Mouse (Mus musculus) embryonic facial prominence, embryonic 14.5 days (tissue): ENCODE data around the gene Ergic3. TPM values are rescaled to one million over a fixed set of nuclear protein-coding genes. Genes with fewer than 3 reads are reported as not detected.

Experiments used
- ATAC-seq: fragments of 200-750 bp; cut with Nextera tagmentation; 2 replicates; pipeline ENCODE4 v1.8.0; 2017; ENCODE audit warnings: low read depth, moderate number of reproducible peaks, moderate TSS enrichment
- DNase-seq: peaks from one replicate; pipeline ENCODE4 v3.0.0-alpha.2; 2015; ENCODE audit warnings: low spot score
- H3K27ac ChIP-seq: fragments of 300-500 bp; sonication (generic); replicated peaks from 2 replicates; pipeline ENCODE4 v1.5.1; 2014; ENCODE audit warnings: low read depth, mild to moderate bottlenecking, low read length, moderate library complexity
- H3K27me3 ChIP-seq: fragments of 300-500 bp; sonication (generic); replicated peaks from 2 replicates; pipeline ENCODE4 v1.6.1; 2014; ENCODE audit warnings: low read length; ENCODE audit not compliant: control insufficient read depth, insufficient read depth
- H3K36me3 ChIP-seq: fragments of 300-500 bp; sonication (generic); 2 replicates; pipeline ENCODE4 v1.6.1; 2014; ENCODE audit warnings: low read length, mixed read lengths; ENCODE audit not compliant: control insufficient read depth, insufficient read depth
- H3K4me1 ChIP-seq: fragments of 300-500 bp; sonication (generic); 2 replicates; pipeline ENCODE4 v1.6.1; 2014; ENCODE audit warnings: antibody characterized with exemption, low read length; ENCODE audit not compliant: control insufficient read depth, insufficient read depth
- H3K4me2 ChIP-seq: fragments of 300-500 bp; sonication (generic); 2 replicates; pipeline ENCODE4 v1.6.1; 2014; ENCODE audit warnings: low read depth, mild to moderate bottlenecking, low read length, moderate library complexity, mixed read lengths
- H3K4me3 ChIP-seq: fragments of 300-500 bp; sonication (generic); 2 replicates; pipeline ENCODE4 v1.5.1; 2014; ENCODE audit warnings: low read depth, mild to moderate bottlenecking, low read length
- H3K9ac ChIP-seq: fragments of 300-500 bp; sonication (generic); 2 replicates; pipeline ENCODE4 v1.6.1; 2014; ENCODE audit warnings: low read depth, mild to moderate bottlenecking, low read length, moderate library complexity, mixed read lengths
- H3K9me3 ChIP-seq: fragments of 300-500 bp; sonication (generic); 2 replicates; pipeline ENCODE4 v1.6.1; 2016; ENCODE audit warnings: low read length; ENCODE audit not compliant: control insufficient read depth
- whole genome bisulfite sequencing: fragments of 180-500 bp; shearing (Covaris S2); extraction: QIAGEN DNeasy Blood & Tissue Kit; methylation state at CpG from one replicate; pipeline ENCODE4 v1.1.7; 2014; 5-methylcytosine and 5-hydroxymethylcytosine counted together
- polyA plus RNA-seq: library from polyadenylated mRNA; unstranded; fragments of >200 nt; fragmentation: Nextera tagmentation; extraction: Ambion mirVana; gene quantifications from 2 replicates; pipeline ENCODE4 v1.2.1, GENCODE M21; 2014

Ergic3 gene
- polyA plus RNA-seq, 1 experiment from 2014 or later = 235 TPM

- Histone ChIP-seq H3K9ac (no peak overlapping the region), H3K4me1 (no peaks in the 10 kb centered on the region), H3K36me3 (no peaks in the 10 kb centered on the region), H3K4me2 (no peak overlapping the region), H3K27ac (no peak overlapping the region), H3K4me3 (no peak overlapping the region), H3K9me3 (no peaks in the 10 kb centered on the region), H3K27me3 (no peaks in the 10 kb centered on the region)
- 78% methylated on average over 3 of the region's 3 CpGs for WGBS
- DNase-seq = no peak
- no peak for ATAC-seq
These were observed 31.5 kb downstream of the Ergic3 start for GRCm38 (mm10) chr2:156039390-156039789.

GRCm38 (mm10) chr2:156042903-156043302 is 35.1 kb downstream of the Ergic3 start:
- H3K9me3 ChIP-seq = no peaks in the 10 kb centered on the region
- no peak overlapping the region for H3K9ac ChIP-seq
- H3K4me2 ChIP-seq = no peak overlapping the region
- no peak for DNase-seq
- no peaks in the 10 kb centered on the region for H3K27me3 ChIP-seq
- WGBS = 82% methylated on average over 8 of the region's 8 CpGs
- no peaks in the 10 kb centered on the region; the same call in 1 of the 2 replicates for H3K4me1 ChIP-seq
- H3K27ac ChIP-seq = no peak overlapping the region
- H3K36me3 ChIP-seq = no peaks in the 10 kb centered on the region
- H3K4me3 ChIP-seq = no peak overlapping the region
- no peak for ATAC-seq

- H3K9ac ChIP-seq = no peak overlapping the region
- ATAC-seq = no peak
- no peaks in the 10 kb centered on the region for H3K36me3 ChIP-seq
- no peak overlapping the region for H3K27ac ChIP-seq
- H3K4me1 ChIP-seq = no peaks in the 10 kb centered on the region; the same call in 1 of the 2 replicates
- 7% methylated on average over 19 of the region's 19 CpGs for WGBS
- no peaks in the 10 kb centered on the region for H3K9me3 ChIP-seq
- DNase-seq = no peak
- H3K27me3 ChIP-seq = no peaks in the 10 kb centered on the region
- H3K4me3 ChIP-seq = no peak overlapping the region
- H3K4me2 ChIP-seq = peak overlapping the region; percentile 40
These were observed 40.1 kb downstream of the Ergic3 start for GRCm38 (mm10) chr2:156047929-156048328.

- no peaks in the 10 kb centered on the region for H3K36me3 ChIP-seq
- 68% methylated on average over 9 of the region's 9 CpGs for WGBS
- ATAC-seq = no peak
- H3K4me3 ChIP-seq = no peak within 1 kb of the TSS
- no peaks in the 10 kb centered on the region for H3K9me3 ChIP-seq
- H3K4me2 ChIP-seq = no peak within 1 kb of the TSS
- H3K27me3 ChIP-seq = no peaks in the 10 kb centered on the region
- H3K4me1 ChIP-seq = no peaks in the 10 kb centered on the region
- H3K9ac ChIP-seq = no peak within 1 kb of the TSS
- H3K27ac ChIP-seq = no peak within 1 kb of the TSS
- no peak for DNase-seq
These were observed 45.0 kb downstream of the Ergic3 start, which contains the start of gene Fer1l4 for GRCm38 (mm10) chr2:156052816-156053215. Gene Fer1l4, minus strand, starts transcription at chr2:156052947.

- peak within 1 kb of the TSS; percentile 81 for H3K27ac ChIP-seq
- no peaks in the 10 kb centered on the region for H3K27me3 ChIP-seq
- no peaks in the 10 kb centered on the region for H3K9me3 ChIP-seq
- H3K9ac ChIP-seq = peak within 1 kb of the TSS; percentile 85
- H3K4me3 ChIP-seq = peak within 1 kb of the TSS; percentile 72
- no peaks in the 10 kb centered on the region for H3K4me1 ChIP-seq
- DNase-seq = peak; percentile 80
- ATAC-seq = peak; percentile 79
- H3K36me3 ChIP-seq = peaks cover 19% of the 10 kb centered on the region
- under 1% methylated on average over 38 of the region's 81 CpGs for WGBS
- H3K4me2 ChIP-seq = peak within 1 kb of the TSS; percentile 94
These were observed 57.5 kb downstream of the Ergic3 start, which contains the start of gene Spag4 for GRCm38 (mm10) chr2:156065099-156066041. Gene Spag4, plus strand, starts transcription at chr2:156065175.

- Histone ChIP-seq H3K4me1 (no peaks in the 10 kb centered on the region), H3K27ac (no peak overlapping the region), H3K36me3 (peaks cover 27% of the 10 kb centered on the region), H3K9ac (peak overlapping the region; percentile 85), H3K4me3 (peak overlapping the region; percentile 72), H3K9me3 (no peaks in the 10 kb centered on the region), H3K4me2 (peak overlapping the region; percentile 94), H3K27me3 (no peaks in the 10 kb centered on the region)
- ATAC-seq (0 out of 2 replicates have a peak, but pooled peaks have one; percentile 2), DNase-seq (no peak)
- 30% methylated on average over 10 of the region's 10 CpGs for WGBS
These were observed 58.3 kb downstream of the Ergic3 start for GRCm38 (mm10) chr2:156066126-156066525.

Other genes with a start within 250 kb of the Ergic3 start
- 0.51 TPM in 2 replicates for gene Mmp24, start 232.7 kb upstream of the Ergic3 start, polyA plus RNA-seq
- 10.8 and 12.2 TPM in 2 replicates for gene BC029722, start 188.6 kb upstream of the Ergic3 start, polyA plus RNA-seq
- 151 and 162 TPM in 2 replicates for gene Eif6, start 181.1 kb upstream of the Ergic3 start, polyA plus RNA-seq
- gene Fam83c, start 173.2 kb upstream of the Ergic3 start, polyA plus RNA-seq = 0.74 and 1.1 TPM in 2 replicates
- gene Uqcc1, start 77.7 kb upstream of the Ergic3 start, polyA plus RNA-seq = 58.3 and 65.9 TPM in 2 replicates
- not detected in 2 replicates for gene Gm15557, start 67.3 kb upstream of the Ergic3 start, polyA plus RNA-seq
- gene Gdf5, start 62.7 kb upstream of the Ergic3 start, polyA plus RNA-seq = 3.3 and 3.8 TPM in 2 replicates
- gene Cep250, start 51.6 kb upstream of the Ergic3 start, polyA plus RNA-seq = 17.6 TPM in 2 replicates
- 0.90 and 1.4 TPM in 2 replicates for gene 6430550D23Rik, start 68 bp upstream of the Ergic3 start, polyA plus RNA-seq
- not detected in 2 replicates for gene Fer1l4, start 44.9 kb downstream of the Ergic3 start, polyA plus RNA-seq
- 2.3 and 3.1 TPM in 2 replicates for gene Spag4, start 57.1 kb downstream of the Ergic3 start, polyA plus RNA-seq
- gene Cpne1, start 103.9 kb downstream of the Ergic3 start, polyA plus RNA-seq = 34.3 and 35.4 TPM in 2 replicates
- gene Rbm12, start 103.9 kb downstream of the Ergic3 start, polyA plus RNA-seq = 26.2 and 27.7 TPM in 2 replicates
- gene Gm28036, start 119.0 kb downstream of the Ergic3 start, polyA plus RNA-seq = 10.6 and 15.7 TPM in 2 replicates
- 411 and 416 TPM in 2 replicates for gene Romo1, start 136.0 kb downstream of the Ergic3 start, polyA plus RNA-seq
- gene Nfs1, start 136.1 kb downstream of the Ergic3 start, polyA plus RNA-seq = 36.0 and 40.8 TPM in 2 replicates
- gene Rbm39, start 172.2 kb downstream of the Ergic3 start, polyA plus RNA-seq = 561 and 619 TPM in 2 replicates
- 69.8 and 76.1 TPM in 2 replicates for gene Phf20, start 188.4 kb downstream of the Ergic3 start, polyA plus RNA-seq